ENCODE assay signal across 9 mouse cellular contexts in genomic region chr7:101328621-101329158, GRCm38 (mm10). TPM values are rescaled to one million over a fixed set of nuclear protein-coding genes. Genes with fewer than 3 reads are reported as not detected.
DNase-seq lines count a peak whose midpoint lies in the region; ATAC-seq and TF ChIP-seq lines count a peak whose summit lies in the region.
"Had no signal": no experiment of that assay in that cellular context is flagged by ENCODE, and none has a peak within 500 bp of the region (broad histone marks: within the 10 kb centered on the region; RNA-seq: fewer than 3 reads in every experiment).

No protein-coding gene starts in this region.

- peak; percentile 28; the same call in 1 of the 2 replicates for TF ChIP-seq CTCF in cortical plate, adult 2 months (IDR thresholded peaks at IDR 0.05; ENCODE audit: extremely low read depth, insufficient read depth, low read length)

- H3K4me1 ChIP-seq in embryonic facial prominence, embryonic 14.5 days (ENCODE audit: control insufficient read depth, insufficient read depth, low read length) = 0 out of 2 replicates have a peak, but pooled peaks cover 5% of the 10 kb centered on the region
- H3K4me1 ChIP-seq in embryonic facial prominence, embryonic 10.5 days = peaks cover 32% of the 10 kb centered on the region
- H3K4me1 ChIP-seq in cortical plate, adult 2 months (ENCODE audit: control insufficient read depth, insufficient read depth, low read length) = peaks cover 7% of the 10 kb centered on the region

- no peaks in the 10 kb centered on the region for H3K9me3 ChIP-seq in embryonic facial prominence, embryonic 14.5 days (ENCODE audit: control insufficient read depth, low read length)
- no peaks in the 10 kb centered on the region for H3K9me3 ChIP-seq in embryonic facial prominence, embryonic 10.5 days

- H3K4me3 ChIP-seq in embryonic facial prominence, embryonic 14.5 days (ENCODE audit: low read depth, low read length) = no peak overlapping the region
- H3K4me3 ChIP-seq in embryonic facial prominence, embryonic 10.5 days = no peak overlapping the region
- no peak overlapping the region for H3K4me3 ChIP-seq in cortical plate, adult 2 months (ENCODE audit: insufficient read depth, low read length)

- H3K9ac ChIP-seq in embryonic facial prominence, embryonic 14.5 days (ENCODE audit: low read depth, low read length) = 0 out of 2 replicates have a peak overlapping the region, but pooled peaks have one; percentile 19

- peak; percentile 44 for DNase-seq in embryonic facial prominence, embryonic 14.5 days (ENCODE audit: low spot score)
- no peak for DNase-seq in embryonic facial prominence, embryonic 10.5 days (ENCODE audit: low spot score)
- peak; percentile 50 for DNase-seq in 3134 (ENCODE audit: extremely low read depth, insufficient read length, low spot score)
- DNase-seq in layer of hippocampus, adult 8-10 months (ENCODE audit: low spot score in 2 of 2) = peak; percentile 68 to 69
- DNase-seq in right cerebral cortex, postnatal 10 days (ENCODE audit: low spot score in 2 of 2) = peak; percentile 70 to 80
- DNase-seq in gastrocnemius, adult 8-10 months (ENCODE audit: low spot score in 2 of 2) = no peak
- DNase-seq in T-cell, adult 2 months (ENCODE audit: low spot score) = no peak

- H3K4me2 ChIP-seq in embryonic facial prominence, embryonic 14.5 days (ENCODE audit: low read depth, low read length) = no peak overlapping the region

- no peak for TF ChIP-seq POLR2A in cortical plate, adult 2 months (IDR thresholded peaks at IDR 0.05; ENCODE audit: extremely low read depth, insufficient read depth, low read length)

- peak; percentile 48 for ATAC-seq in embryonic facial prominence, embryonic 14.5 days (ENCODE audit: low read depth)

- no peak overlapping the region; the same call in 1 of the 2 replicates for H3K27ac ChIP-seq in embryonic facial prominence, embryonic 14.5 days (replicated peaks; ENCODE audit: low read depth, low read length)
- no peak overlapping the region for H3K27ac ChIP-seq in embryonic facial prominence, embryonic 10.5 days (replicated peaks)
- H3K27ac ChIP-seq in cortical plate, adult 2 months (ENCODE audit: insufficient read depth, low read length) = peak overlapping the region; percentile 5; the same call in 1 of the 2 replicates
- H3K27ac ChIP-seq: macrophage had no signal

- H3K27me3 ChIP-seq in embryonic facial prominence, embryonic 14.5 days (replicated peaks; ENCODE audit: control insufficient read depth, insufficient read depth, low read length) = no peaks in the 10 kb centered on the region
- peaks cover 9% of the 10 kb centered on the region for H3K27me3 ChIP-seq in embryonic facial prominence, embryonic 10.5 days (replicated peaks; ENCODE audit: low read depth, poor library complexity, severe bottlenecking)

- 0 out of 2 replicates have a peak, but pooled peaks cover 4% of the 10 kb centered on the region for H3K36me3 ChIP-seq in embryonic facial prominence, embryonic 14.5 days (ENCODE audit: control insufficient read depth, insufficient read depth, low read length)
- H3K36me3 ChIP-seq in embryonic facial prominence, embryonic 10.5 days (replicated peaks) = no peaks in the 10 kb centered on the region

- WGBS in embryonic facial prominence, embryonic 14.5 days = 59% methylated on average over 4 of the region's 4 CpGs
- 70% methylated on average over 4 of the region's 4 CpGs for WGBS in embryonic facial prominence, embryonic 10.5 days

RNA-seq across cellular contexts. Expression of gene Stard10, which starts 11.8 kb away (rescaled TPM):
- 21.2 and 21.5 TPM in 2 replicates for polyA plus RNA-seq in embryonic facial prominence, embryonic 14.5 days (2014; fragmentation: Nextera tagmentation; extraction: Ambion mirVana)
- 12.3 and 15.4 TPM in 2 replicates for polyA plus RNA-seq in embryonic facial prominence, embryonic 10.5 days (2016; fragmentation: Nextera tagmentation; extraction: Ambion mirVana)
- 94.2 and 95.5 TPM in 2 replicates for polyA plus RNA-seq in cortical plate, adult 2 months (2012; rRNA removed)
- total RNA-seq in layer of hippocampus, adult 8-10 months (2022) = 10 to 100 TPM; 25.3 to 28.8 (median 27.2) TPM
- 10 to 100 TPM; 34.9 to 48.5 (median 43.7) TPM for total RNA-seq in gastrocnemius, adult 8-10 months (2022)

RNA-seq across cellular contexts. Expression of gene Arap1, which starts 19.2 kb away (rescaled TPM):
- 75.5 and 82.3 TPM in 2 replicates for polyA plus RNA-seq in embryonic facial prominence, embryonic 14.5 days (2014; fragmentation: Nextera tagmentation; extraction: Ambion mirVana)
- 15.4 and 17.4 TPM in 2 replicates for polyA plus RNA-seq in embryonic facial prominence, embryonic 10.5 days (2016; fragmentation: Nextera tagmentation; extraction: Ambion mirVana)
- polyA plus RNA-seq in cortical plate, adult 2 months (2012; rRNA removed) = 16.3 and 19.1 TPM in 2 replicates
- total RNA-seq in layer of hippocampus, adult 8-10 months (2022) = 10 to 100 TPM; 18.0 to 32.8 (median 26.4) TPM
- total RNA-seq in gastrocnemius, adult 8-10 months (2022) = 10 to 100 TPM; 16.1 to 18.5 (median 17.1) TPM

RNA-seq across cellular contexts. Expression of gene Atg16l2, which starts 26.6 kb away (rescaled TPM):
- polyA plus RNA-seq in embryonic facial prominence, embryonic 14.5 days (2014; fragmentation: Nextera tagmentation; extraction: Ambion mirVana) = 9.7 and 10.5 TPM in 2 replicates
- 13.1 and 15.1 TPM in 2 replicates for polyA plus RNA-seq in embryonic facial prominence, embryonic 10.5 days (2016; fragmentation: Nextera tagmentation; extraction: Ambion mirVana)
- 65.1 and 74.5 TPM in 2 replicates for polyA plus RNA-seq in cortical plate, adult 2 months (2012; rRNA removed)
- total RNA-seq in layer of hippocampus, adult 8-10 months (2022) = 10 to 100 TPM; 45.2 to 54.5 (median 48.5) TPM
- 1 to 10 TPM; 3.2 to 5.3 (median 4.3) TPM for total RNA-seq in gastrocnemius, adult 8-10 months (2022)

Comparison
In these comparisons a context has a peak if more than half of its experiments do, and no peak if none do; other contexts are left out.
1. DNase-seq: peak in embryonic facial prominence, embryonic 14.5 days (single experiment), 3134 (single experiment), layer of hippocampus, adult 8-10 months (2 of 2) and right cerebral cortex, postnatal 10 days (2 of 2); none in embryonic facial prominence, embryonic 10.5 days (single experiment), gastrocnemius, adult 8-10 months (0 of 2) and T-cell, adult 2 months (single experiment).